Mouse (Mus musculus) stomach, embryonic 14.5 days (tissue): ENCODE data around the gene Clcn3. TPM values are rescaled to one million over a fixed set of nuclear protein-coding genes. Genes with fewer than 3 reads are reported as not detected.

Source experiments
- ATAC-seq: fragments of 200-750 bp; cut with Nextera tagmentation; 2 replicates; pipeline ENCODE4 v1.8.0; 2017; ENCODE audit warnings: low read depth, moderate TSS enrichment; ENCODE audit not compliant: insufficient number of reproducible peaks, insufficient read depth, low FRiP score
- H3K27ac ChIP-seq: fragments of 300-500 bp; sonication (generic); 2 replicates; pipeline ENCODE4 v1.5.1; 2014; ENCODE audit warnings: mild to moderate bottlenecking, low read length, moderate library complexity, mixed read lengths
- H3K27me3 ChIP-seq: fragments of 300-500 bp; sonication (generic); 2 replicates; pipeline ENCODE4 v1.6.1; 2014; ENCODE audit warnings: low read length, control low read depth, mixed read lengths; ENCODE audit not compliant: control insufficient read depth, insufficient read depth
- H3K36me3 ChIP-seq: fragments of 300-500 bp; sonication (generic); 2 replicates; pipeline ENCODE4 v1.6.1; 2014; ENCODE audit warnings: mild to moderate bottlenecking, control low read depth, low read length, moderate library complexity, mixed read lengths; ENCODE audit not compliant: control insufficient read depth, insufficient read depth
- H3K4me1 ChIP-seq: fragments of 300-500 bp; sonication (generic); 2 replicates; pipeline ENCODE4 v1.6.1; 2014; ENCODE audit warnings: low read length, control low read depth, mixed read lengths; ENCODE audit not compliant: control insufficient read depth, insufficient read depth
- H3K4me2 ChIP-seq: fragments of 300-500 bp; sonication (generic); replicated peaks from 2 replicates; pipeline ENCODE4 v1.6.1; 2014; ENCODE audit warnings: low read depth, low read length, control low read depth
- H3K4me3 ChIP-seq: fragments of 300-500 bp; sonication (generic); 2 replicates; pipeline ENCODE4 v1.5.1; 2014; ENCODE audit warnings: low read depth, low read length, control low read depth
- H3K9ac ChIP-seq: fragments of 300-500 bp; sonication (generic); replicated peaks from 2 replicates; pipeline ENCODE4 v1.6.1; 2014; ENCODE audit warnings: low read depth, mild to moderate bottlenecking, control low read depth, low read length, moderate library complexity, mixed read lengths
- H3K9me3 ChIP-seq: fragments of 300-500 bp; sonication (generic); 2 replicates; pipeline ENCODE4 v1.6.1; 2016; ENCODE audit warnings: low read depth, low read length, control low read depth; ENCODE audit not compliant: control insufficient read depth
- WGBS: fragments of 180-500 bp; shearing (Covaris S2); extraction: QIAGEN DNeasy Blood & Tissue Kit; methylation state at CpG from one replicate; pipeline ENCODE4 v1.1.7; 2014; 5-methylcytosine and 5-hydroxymethylcytosine counted together
- polyA plus RNA-seq: library from polyadenylated mRNA; unstranded; fragments of >200 nt; fragmentation: Nextera tagmentation; extraction: Ambion mirVana; gene quantifications from 2 replicates; pipeline ENCODE4 v1.2.1, GENCODE M21; 2014

Clcn3 gene
- polyA plus RNA-seq, 1 experiment from 2014 or later, result 25.4 TPM

GRCm38 (mm10) chr8:60981388-60981787 is 1.7 kb downstream of the Clcn3 start:
- Histone ChIP-seq H3K27me3 (no peaks in the 10 kb centered on the region), H3K9me3 (no peaks in the 10 kb centered on the region), H3K4me3 (peak overlapping the region; percentile 79; the same call in 1 of the 2 replicates), H3K4me2 (peak overlapping the region; percentile 88; the same call in 1 of the 2 replicates), H3K36me3 (no peaks in the 10 kb centered on the region), H3K4me1 (no peaks in the 10 kb centered on the region), H3K9ac (no peak overlapping the region), H3K27ac (no peak overlapping the region)
- no peak for ATAC-seq
- WGBS, result 20% methylated on average over 1 of the region's 1 CpGs

GRCm38 (mm10) chr8:60978496-60978895 is 4.6 kb downstream of the Clcn3 start:
- Histone ChIP-seq H3K27ac (no peak overlapping the region), H3K4me2 (no peak overlapping the region), H3K36me3 (no peaks in the 10 kb centered on the region), H3K9ac (no peak overlapping the region), H3K27me3 (no peaks in the 10 kb centered on the region), H3K4me3 (no peak overlapping the region), H3K9me3 (no peaks in the 10 kb centered on the region), H3K4me1 (no peaks in the 10 kb centered on the region)
- ATAC-seq, result no peak
- 80% methylated on average over 5 of the region's 5 CpGs for WGBS

GRCm38 (mm10) chr8:60976818-60977217 is 6.3 kb downstream of the Clcn3 start:
- ATAC-seq, result no peak
- no peaks in the 10 kb centered on the region for H3K4me1 ChIP-seq

GRCm38 (mm10) chr8:60974837-60975236 is 8.3 kb downstream of the Clcn3 start:
- WGBS, result 74% methylated on average over 2 of the region's 2 CpGs
- Histone ChIP-seq H3K4me3 (no peak overlapping the region), H3K36me3 (no peaks in the 10 kb centered on the region), H3K4me1 (no peaks in the 10 kb centered on the region), H3K9ac (no peak overlapping the region), H3K9me3 (no peaks in the 10 kb centered on the region), H3K27me3 (no peaks in the 10 kb centered on the region), H3K27ac (no peak overlapping the region), H3K4me2 (no peak overlapping the region)
- ATAC-seq, result 0 out of 2 replicates have a peak, but pooled peaks have one; percentile 23

More at GRCm38 (mm10) chr8:60976818-60977217, 6.3 kb downstream of the Clcn3 start:
- H3K36me3 ChIP-seq, result no peaks in the 10 kb centered on the region
- H3K9ac ChIP-seq, result no peak overlapping the region
- H3K9me3 ChIP-seq, result no peaks in the 10 kb centered on the region
- no peaks in the 10 kb centered on the region for H3K27me3 ChIP-seq
- H3K27ac ChIP-seq, result no peak overlapping the region
- no peak overlapping the region for H3K4me2 ChIP-seq
- no peak overlapping the region for H3K4me3 ChIP-seq
- WGBS, result 89% methylated on average over 9 of the region's 9 CpGs

GRCm38 (mm10) chr8:60973448-60973847 is 9.7 kb downstream of the Clcn3 start:
- no peak for ATAC-seq
- no peaks in the 10 kb centered on the region for H3K36me3 ChIP-seq
- H3K9ac ChIP-seq, result no peak overlapping the region
- no peak overlapping the region for H3K4me3 ChIP-seq
- WGBS, result 88% methylated on average over 2 of the region's 2 CpGs
- H3K4me2 ChIP-seq, result no peak overlapping the region
- no peaks in the 10 kb centered on the region for H3K4me1 ChIP-seq
- no peak overlapping the region for H3K27ac ChIP-seq
- no peaks in the 10 kb centered on the region for H3K27me3 ChIP-seq
- H3K9me3 ChIP-seq, result no peaks in the 10 kb centered on the region

- no peaks in the 10 kb centered on the region for H3K9me3 ChIP-seq
- no peaks in the 10 kb centered on the region for H3K36me3 ChIP-seq
- no peaks in the 10 kb centered on the region for H3K27me3 ChIP-seq
- no peak for ATAC-seq
- 68% methylated on average over 4 of the region's 4 CpGs for WGBS
- no peaks in the 10 kb centered on the region for H3K4me1 ChIP-seq
- no peak overlapping the region for H3K9ac ChIP-seq
- H3K27ac ChIP-seq, result no peak overlapping the region
- H3K4me2 ChIP-seq, result no peak overlapping the region
- H3K4me3 ChIP-seq, result no peak overlapping the region
Observed at GRCm38 (mm10) chr8:60971808-60972207, 11.3 kb downstream of the Clcn3 start.

- 36% methylated on average over 2 of the region's 2 CpGs for WGBS
- no peak overlapping the region for H3K4me3 ChIP-seq
- ATAC-seq, result no peak
Observed at GRCm38 (mm10) chr8:60969091-60969490, 14.0 kb downstream of the Clcn3 start.

GRCm38 (mm10) chr8:60965741-60966140 is 17.4 kb downstream of the Clcn3 start:
- no peaks in the 10 kb centered on the region for H3K36me3 ChIP-seq
- no peak overlapping the region for H3K27ac ChIP-seq
- ATAC-seq, result no peak
- no peak overlapping the region for H3K9ac ChIP-seq
- H3K4me3 ChIP-seq, result no peak overlapping the region
- H3K4me2 ChIP-seq, result no peak overlapping the region
- peaks cover 4% of the 10 kb centered on the region; the same call in 1 of the 2 replicates for H3K4me1 ChIP-seq
- no peaks in the 10 kb centered on the region for H3K9me3 ChIP-seq
- no peaks in the 10 kb centered on the region for H3K27me3 ChIP-seq
- WGBS, result 61% methylated on average over 3 of the region's 3 CpGs

More at GRCm38 (mm10) chr8:60969091-60969490, 14.0 kb downstream of the Clcn3 start:
- Histone ChIP-seq H3K27ac (no peak overlapping the region), H3K4me2 (no peak overlapping the region), H3K4me1 (peaks cover 4% of the 10 kb centered on the region; the same call in 1 of the 2 replicates), H3K36me3 (no peaks in the 10 kb centered on the region), H3K27me3 (no peaks in the 10 kb centered on the region), H3K9ac (no peak overlapping the region), H3K9me3 (no peaks in the 10 kb centered on the region)

- no peak overlapping the region for H3K27ac ChIP-seq
- H3K4me1 ChIP-seq, result peaks cover 4% of the 10 kb centered on the region; the same call in 1 of the 2 replicates
- 46% methylated on average over 6 of the region's 6 CpGs for WGBS
Observed at GRCm38 (mm10) chr8:60965306-60965705, 17.8 kb downstream of the Clcn3 start.

More at GRCm38 (mm10) chr8:60965306-60965705, 17.8 kb downstream of the Clcn3 start:
- H3K27me3 ChIP-seq, result no peaks in the 10 kb centered on the region
- H3K9me3 ChIP-seq, result no peaks in the 10 kb centered on the region
- H3K36me3 ChIP-seq, result no peaks in the 10 kb centered on the region
- ATAC-seq, result no peak
- no peak overlapping the region for H3K9ac ChIP-seq
- no peak overlapping the region for H3K4me3 ChIP-seq
- no peak overlapping the region for H3K4me2 ChIP-seq
